Mouse (Mus musculus) forebrain, embryonic 14.5 days (tissue): ENCODE data around the gene Agpat2. TPM values are rescaled to one million over a fixed set of nuclear protein-coding genes. Genes with fewer than 3 reads are reported as not detected.

Experiments
- ATAC-seq: fragments of 200-750 bp; cut with Nextera tagmentation; 2 replicates; pipeline ENCODE4 v1.8.0; 2017; ENCODE audit warnings: mild to moderate bottlenecking, moderate library complexity
- DNase-seq: peaks from one replicate; pipeline ENCODE4 v3.0.0-alpha.2; 2015; ENCODE audit warnings: low spot score
- H3K27ac ChIP-seq: fragments of 300-500 bp; sonication (generic); 2 replicates; pipeline ENCODE4 v1.5.1; 2014; ENCODE audit warnings: low read depth, mild to moderate bottlenecking, control low read depth, low read length, moderate library complexity
- H3K27me3 ChIP-seq: fragments of 300-500 bp; sonication (generic); replicated peaks from 2 replicates; pipeline ENCODE4 v1.6.1; 2014; ENCODE audit warnings: low read length, control low read depth, mixed read lengths; ENCODE audit not compliant: control insufficient read depth, insufficient read depth
- H3K36me3 ChIP-seq: fragments of 300-500 bp; sonication (generic); 2 replicates; pipeline ENCODE4 v1.6.1; 2014; ENCODE audit warnings: low read length, control low read depth; ENCODE audit not compliant: control insufficient read depth, insufficient read depth
- H3K4me1 ChIP-seq: fragments of 300-500 bp; sonication (generic); 2 replicates; pipeline ENCODE4 v1.6.1; 2014; ENCODE audit warnings: antibody characterized with exemption, low read length, control low read depth; ENCODE audit not compliant: control insufficient read depth, insufficient read depth
- H3K4me2 ChIP-seq: fragments of 300-500 bp; sonication (generic); 2 replicates; pipeline ENCODE4 v1.6.1; 2014; ENCODE audit warnings: mild to moderate bottlenecking, control low read depth, low read length
- H3K4me3 ChIP-seq: fragments of 300-500 bp; sonication (generic); 2 replicates; pipeline ENCODE4 v1.5.1; 2014; ENCODE audit warnings: low read depth, low read length, control low read depth
- H3K9ac ChIP-seq: fragments of 300-500 bp; sonication (generic); 2 replicates; pipeline ENCODE4 v1.6.1; 2014; ENCODE audit warnings: mild to moderate bottlenecking, low read length, control low read depth, moderate library complexity
- H3K9me3 ChIP-seq: fragments of 300-500 bp; sonication (generic); replicated peaks from 2 replicates; pipeline ENCODE4 v1.6.1; 2016; ENCODE audit warnings: low read length, control low read depth, mixed read lengths; ENCODE audit not compliant: control insufficient read depth
- WGBS: fragments of 180-500 bp; shearing (Covaris S2); extraction: QIAGEN DNeasy Blood & Tissue Kit; methylation state at CpG from one replicate; pipeline ENCODE4 v1.1.7; 2014; 5-methylcytosine and 5-hydroxymethylcytosine counted together
- polyA plus RNA-seq: library from polyadenylated mRNA; unstranded; fragments of >200 nt; fragmentation: Nextera tagmentation; extraction: Ambion mirVana; gene quantifications from 2 replicates; pipeline ENCODE4 v1.2.1, GENCODE M21; 2014

Gene Agpat2
- polyA plus RNA-seq, 1 experiment from 2014 or later, result 4.0 TPM

- H3K36me3 ChIP-seq, result no peaks in the 10 kb centered on the region
- no peak overlapping the region for H3K9ac ChIP-seq
- H3K9me3 ChIP-seq, result no peaks in the 10 kb centered on the region
- H3K4me1 ChIP-seq, result no peaks in the 10 kb centered on the region
- no peaks in the 10 kb centered on the region for H3K27me3 ChIP-seq
- ATAC-seq (peak; percentile 85), DNase-seq (peak; percentile 78)
- H3K4me3 ChIP-seq, result no peak overlapping the region
- H3K4me2 ChIP-seq, result no peak overlapping the region
- WGBS, result 36% methylated on average over 6 of the region's 6 CpGs
- no peak overlapping the region for H3K27ac ChIP-seq
These were observed 42.7 kb downstream of the Agpat2 start for GRCm38 (mm10) chr2:26561351-26562016.

DNA sequence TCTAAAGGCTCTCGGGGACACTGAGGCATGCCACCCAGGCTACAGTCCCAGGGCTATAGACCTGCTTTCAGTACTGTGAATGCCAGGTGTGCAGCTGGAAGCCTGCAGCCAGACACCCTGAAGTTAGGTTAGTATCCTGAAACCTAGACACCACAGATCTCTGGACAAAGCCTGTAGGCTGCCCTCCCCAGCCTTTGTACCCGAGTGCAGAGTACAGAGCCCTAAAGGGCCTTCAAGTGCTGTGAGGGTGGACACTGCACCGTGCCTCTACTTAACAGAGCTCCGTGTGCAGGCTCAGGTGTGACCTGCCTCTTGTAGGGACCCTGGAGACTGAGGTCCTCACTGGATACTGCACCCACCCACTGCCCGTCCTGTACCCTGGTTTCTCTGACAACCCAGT, 43.7 kb downstream of the Agpat2 start:
- no peak overlapping the region for H3K27ac ChIP-seq
- no peak overlapping the region for H3K9ac ChIP-seq
- no peak overlapping the region for H3K4me3 ChIP-seq
- H3K4me1 ChIP-seq, result no peaks in the 10 kb centered on the region
- H3K4me2 ChIP-seq, result no peak overlapping the region
- no peaks in the 10 kb centered on the region for H3K27me3 ChIP-seq
- no peak for ATAC-seq
- no peaks in the 10 kb centered on the region for H3K9me3 ChIP-seq
- 79% methylated on average over 5 of the region's 5 CpGs for WGBS
- H3K36me3 ChIP-seq, result no peaks in the 10 kb centered on the region
- DNase-seq, result no peak

DNA sequence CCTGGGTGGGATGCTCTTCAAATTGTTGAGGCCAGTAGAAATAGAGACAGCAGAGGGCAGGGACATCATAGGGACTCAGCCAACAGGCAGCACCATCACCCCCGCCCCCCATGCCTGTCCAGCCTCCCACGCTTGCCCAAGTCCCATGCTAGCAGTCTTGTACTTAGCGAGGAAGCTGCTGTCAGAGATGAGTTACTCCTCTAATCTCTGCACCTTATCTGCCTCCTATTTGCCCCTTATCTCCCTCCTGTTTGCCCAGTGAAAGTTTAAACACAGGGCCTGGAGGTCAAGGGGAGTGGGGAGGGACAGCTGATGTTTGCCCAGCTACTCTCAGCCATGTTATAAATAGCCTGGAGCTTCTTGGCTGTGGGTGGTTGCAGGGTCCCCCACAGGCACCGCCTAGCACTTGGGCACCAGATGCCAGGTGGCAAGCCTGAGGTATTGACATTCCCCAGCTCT, 47.7 kb downstream of the Agpat2 start:
- Histone ChIP-seq H3K4me3 (no peak overlapping the region), H3K27ac (no peak overlapping the region), H3K4me1 (no peaks in the 10 kb centered on the region), H3K36me3 (no peaks in the 10 kb centered on the region), H3K27me3 (no peaks in the 10 kb centered on the region), H3K4me2 (no peak overlapping the region), H3K9ac (no peak overlapping the region), H3K9me3 (no peaks in the 10 kb centered on the region)
- ATAC-seq, result no peak
- DNase-seq, result no peak
- WGBS, result 81% methylated on average over 4 of the region's 4 CpGs

DNA sequence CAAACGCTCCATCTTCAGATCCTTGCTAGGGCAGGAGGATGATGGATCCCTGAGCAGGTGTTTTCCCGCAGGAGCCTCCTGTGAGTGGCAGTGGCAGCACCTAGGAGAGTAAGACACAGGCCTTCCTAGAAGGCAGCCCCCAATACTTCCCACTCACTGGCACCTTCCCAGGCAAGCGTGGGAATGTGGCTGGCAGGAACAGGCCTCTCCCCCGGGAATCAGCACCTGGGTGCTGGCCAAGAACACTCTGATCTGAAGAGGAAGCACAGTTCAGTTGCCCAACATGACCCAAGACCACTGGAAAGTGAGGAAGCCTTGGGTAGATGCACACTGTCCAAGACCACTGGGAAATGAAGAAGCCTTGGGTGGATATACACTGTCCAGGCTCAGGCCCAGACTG, 49.1 kb downstream of the Agpat2 start:
- no peak overlapping the region for H3K9ac ChIP-seq
- ATAC-seq (no peak), DNase-seq (no peak)
- no peak overlapping the region for H3K4me3 ChIP-seq
- H3K36me3 ChIP-seq, result no peaks in the 10 kb centered on the region
- H3K4me2 ChIP-seq, result no peak overlapping the region
- 0 out of 2 replicates have a peak, but pooled peaks cover 4% of the 10 kb centered on the region for H3K4me1 ChIP-seq
- no peaks in the 10 kb centered on the region for H3K9me3 ChIP-seq
- H3K27ac ChIP-seq, result no peak overlapping the region
- 75% methylated on average over 4 of the region's 4 CpGs for WGBS
- no peaks in the 10 kb centered on the region for H3K27me3 ChIP-seq

DNA sequence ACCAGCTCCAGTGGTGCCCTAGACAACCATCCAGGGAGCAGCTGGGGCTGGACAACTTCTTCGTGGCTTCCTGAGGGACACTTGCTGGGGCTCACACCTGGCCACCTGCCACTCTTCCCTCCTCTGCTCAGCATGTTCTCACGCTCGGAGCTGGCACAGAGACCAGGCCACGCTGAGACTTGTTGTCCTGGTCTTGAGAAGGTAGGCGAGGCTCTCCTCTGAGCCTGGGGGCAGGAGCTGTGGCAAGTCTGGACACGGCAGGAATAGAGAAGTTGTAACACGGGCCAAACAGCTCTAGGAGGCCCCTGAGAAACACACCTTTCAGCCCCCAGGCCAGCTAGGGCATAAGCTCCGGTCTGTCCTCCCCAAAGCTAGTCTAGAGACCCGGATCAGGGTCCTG, 50.3 kb downstream of the Agpat2 start:
- Histone ChIP-seq H3K4me1 (0 out of 2 replicates have a peak, but pooled peaks cover 6% of the 10 kb centered on the region), H3K27me3 (no peaks in the 10 kb centered on the region), H3K9ac (no peak overlapping the region), H3K36me3 (no peaks in the 10 kb centered on the region), H3K4me3 (no peak overlapping the region), H3K9me3 (no peaks in the 10 kb centered on the region), H3K27ac (no peak overlapping the region), H3K4me2 (no peak overlapping the region)
- no peak for ATAC-seq
- 80% methylated on average over 9 of the region's 9 CpGs for WGBS
- no peak for DNase-seq

GRCm38 (mm10) chr2:26552066-26552465, 52.2 kb downstream of the Agpat2 start:
- H3K27me3 ChIP-seq, result no peaks in the 10 kb centered on the region
- H3K4me2 ChIP-seq, result no peak overlapping the region
- H3K4me3 ChIP-seq, result no peak overlapping the region
- no peak overlapping the region for H3K27ac ChIP-seq
- DNase-seq (no peak), ATAC-seq (no peak)
- H3K9ac ChIP-seq, result no peak overlapping the region
- 91% methylated on average over 2 of the region's 2 CpGs for WGBS
- no peaks in the 10 kb centered on the region for H3K9me3 ChIP-seq
- no peaks in the 10 kb centered on the region for H3K36me3 ChIP-seq
- peaks cover 6% of the 10 kb centered on the region; the same call in 1 of the 2 replicates for H3K4me1 ChIP-seq

DNA sequence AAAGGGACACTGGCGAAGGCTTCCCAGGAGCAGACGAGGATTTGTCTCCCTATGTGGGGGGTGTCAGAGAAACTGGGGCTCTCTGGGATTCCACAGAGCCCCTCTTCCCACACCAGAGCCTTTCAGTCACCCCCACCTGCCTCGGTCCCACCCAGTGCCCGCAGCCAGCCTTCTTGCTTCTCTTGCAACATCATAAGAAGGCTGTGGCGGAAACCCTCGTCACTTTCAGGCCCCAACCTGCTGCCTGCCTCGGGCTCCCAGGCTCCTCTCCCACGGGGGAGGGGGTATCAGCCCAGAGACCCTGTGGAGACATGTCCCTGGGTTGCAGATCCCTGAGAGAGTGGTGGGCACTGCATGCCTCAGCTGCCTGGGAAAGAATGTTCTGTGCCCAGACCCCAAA, 52.8 kb downstream of the Agpat2 start:
- Histone ChIP-seq H3K4me1 (peaks cover 6% of the 10 kb centered on the region; the same call in 1 of the 2 replicates), H3K9me3 (no peaks in the 10 kb centered on the region), H3K4me3 (no peak overlapping the region), H3K27ac (no peak overlapping the region), H3K36me3 (no peaks in the 10 kb centered on the region), H3K9ac (no peak overlapping the region), H3K27me3 (no peaks in the 10 kb centered on the region), H3K4me2 (no peak overlapping the region)
- ATAC-seq (no peak), DNase-seq (no peak)
- 71% methylated on average over 8 of the region's 8 CpGs for WGBS

DNA sequence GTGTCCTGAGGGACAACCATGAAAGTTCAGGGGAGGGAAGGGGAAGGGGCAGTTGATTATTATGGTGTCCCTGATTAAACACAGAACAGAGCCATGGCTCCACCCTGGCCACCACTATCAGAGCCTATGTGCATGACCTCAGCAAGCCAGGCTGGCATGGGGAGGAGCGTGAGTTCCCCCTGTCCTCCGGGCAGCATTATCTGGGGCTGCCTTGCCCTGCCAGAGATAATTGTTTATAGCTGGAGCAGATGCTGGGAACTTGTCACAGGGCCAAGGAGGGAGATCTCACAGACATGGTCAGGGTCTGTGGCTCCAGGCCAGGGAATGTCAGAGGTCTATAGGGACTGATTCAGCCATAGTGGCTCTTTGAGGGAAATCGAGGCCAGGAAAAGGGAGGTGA, 53.4 kb downstream of the Agpat2 start:
- no peaks in the 10 kb centered on the region for H3K9me3 ChIP-seq

DNA sequence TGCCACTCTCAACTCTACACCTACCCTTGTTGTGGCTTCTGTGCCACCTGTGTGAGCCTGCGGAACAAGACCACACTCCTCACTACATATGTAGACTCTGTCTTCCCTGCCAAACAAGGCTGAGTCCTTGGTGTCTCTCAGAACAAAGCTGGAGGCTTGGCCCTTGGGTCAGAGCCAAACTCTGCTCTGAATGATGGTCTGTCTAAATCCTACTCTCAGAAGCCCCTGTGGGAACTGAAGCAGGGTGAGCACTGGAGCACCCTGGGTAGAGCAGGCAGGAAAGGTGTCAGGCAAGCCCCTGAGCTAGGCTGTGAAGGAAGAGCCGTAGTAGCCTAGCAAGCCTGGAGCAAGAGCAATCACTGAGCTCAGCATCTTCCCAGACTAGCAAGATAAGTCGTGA, 54.0 kb downstream of the Agpat2 start:
- ATAC-seq, result no peak
- Histone ChIP-seq H3K27ac (no peak overlapping the region), H3K4me1 (peaks cover 6% of the 10 kb centered on the region; the same call in 1 of the 2 replicates), H3K27me3 (no peaks in the 10 kb centered on the region), H3K9ac (no peak overlapping the region), H3K4me3 (no peak overlapping the region), H3K36me3 (no peaks in the 10 kb centered on the region), H3K9me3 (no peaks in the 10 kb centered on the region), H3K4me2 (no peak overlapping the region)
- no peak for DNase-seq
- 78% methylated on average over 3 of the region's 3 CpGs for WGBS

More for the DNA sequence above, 53.4 kb downstream of the Agpat2 start:
- Histone ChIP-seq H3K27me3 (no peaks in the 10 kb centered on the region), H3K27ac (no peak overlapping the region), H3K9ac (no peak overlapping the region), H3K4me3 (no peak overlapping the region), H3K4me1 (peaks cover 6% of the 10 kb centered on the region; the same call in 1 of the 2 replicates), H3K4me2 (no peak overlapping the region), H3K36me3 (no peaks in the 10 kb centered on the region)
- ATAC-seq, result no peak
- WGBS, result 64% methylated on average over 3 of the region's 3 CpGs
- DNase-seq, result no peak
